Mouse (Mus musculus) hindbrain, embryonic 11.5 days (tissue): ENCODE data around the gene Fancl. TPM values are rescaled to one million over a fixed set of nuclear protein-coding genes. Genes with fewer than 3 reads are reported as not detected.

Experiments
- ATAC-seq: fragments of 200-750 bp; cut with Nextera tagmentation; 2 replicates; pipeline ENCODE4 v1.8.0; 2017; ENCODE audit warnings: mild to moderate bottlenecking, moderate TSS enrichment, moderate library complexity; ENCODE audit not compliant: low FRiP score
- DNase-seq: peaks from one replicate; pipeline ENCODE4 v3.0.0-alpha.2; 2015; ENCODE audit warnings: low spot score
- H3K27ac ChIP-seq: fragments of 300-500 bp; sonication (generic); 2 replicates; pipeline ENCODE4 v1.5.1; 2014; ENCODE audit warnings: mild to moderate bottlenecking, low read depth, low read length
- H3K27me3 ChIP-seq: fragments of 300-500 bp; sonication (generic); 2 replicates; pipeline ENCODE4 v1.6.1; 2014; ENCODE audit warnings: mild to moderate bottlenecking, low read length, moderate library complexity, mixed read lengths; ENCODE audit not compliant: control insufficient read depth, insufficient read depth
- H3K36me3 ChIP-seq: fragments of 300-500 bp; sonication (generic); 2 replicates; pipeline ENCODE4 v1.6.1; 2014; ENCODE audit warnings: mild to moderate bottlenecking, low read length, moderate library complexity, mixed read lengths; ENCODE audit not compliant: control insufficient read depth, insufficient read depth
- H3K4me1 ChIP-seq: fragments of 300-500 bp; sonication (generic); replicated peaks from 2 replicates; pipeline ENCODE4 v1.6.1; 2014; ENCODE audit warnings: low read length, mixed read lengths; ENCODE audit not compliant: control insufficient read depth, insufficient read depth
- H3K4me2 ChIP-seq: fragments of 300-500 bp; sonication (generic); replicated peaks from 2 replicates; pipeline ENCODE4 v1.6.1; 2014; ENCODE audit warnings: mild to moderate bottlenecking, low read depth, low read length
- H3K4me3 ChIP-seq: fragments of 300-500 bp; sonication (generic); 2 replicates; pipeline ENCODE4 v1.5.1; 2014; ENCODE audit warnings: low read depth, low read length
- H3K9ac ChIP-seq: fragments of 300-500 bp; sonication (generic); 2 replicates; pipeline ENCODE4 v1.6.1; 2014; ENCODE audit warnings: low read depth, low read length
- H3K9me3 ChIP-seq: fragments of 300-500 bp; sonication (generic); 2 replicates; pipeline ENCODE4 v1.6.1; 2016; ENCODE audit warnings: low read length; ENCODE audit not compliant: control insufficient read depth
- WGBS: fragments of 180-500 bp; shearing (Covaris S2); extraction: QIAGEN DNeasy Blood & Tissue Kit; methylation state at CpG from one replicate; pipeline ENCODE4 v1.1.7; 2014; 5-methylcytosine and 5-hydroxymethylcytosine counted together
- polyA plus RNA-seq: library from polyadenylated mRNA; unstranded; fragments of >200 nt; fragmentation: Nextera tagmentation; extraction: Ambion mirVana; gene quantifications from 2 replicates; pipeline ENCODE4 v1.2.1, GENCODE M21; 2014

Fancl gene
- polyA plus RNA-seq, 1 experiment from 2014 or later = 29.1 TPM

GRCm38 (mm10) chr11:26451228-26451627 lies 65.3 kb downstream of the Fancl start:
- no peak overlapping the region for H3K4me3 ChIP-seq
- no peak overlapping the region for H3K27ac ChIP-seq
- H3K9ac ChIP-seq = no peak overlapping the region
- no peak overlapping the region for H3K4me2 ChIP-seq
- H3K9me3 ChIP-seq = no peaks in the 10 kb centered on the region
- DNase-seq (no peak), ATAC-seq (no peak)
- no peaks in the 10 kb centered on the region for H3K4me1 ChIP-seq
- H3K27me3 ChIP-seq = no peaks in the 10 kb centered on the region
- 87% methylated on average over 2 of the region's 2 CpGs for WGBS
- H3K36me3 ChIP-seq = no peaks in the 10 kb centered on the region

- Histone ChIP-seq H3K9me3 (no peaks in the 10 kb centered on the region), H3K27ac (no peak overlapping the region), H3K27me3 (no peaks in the 10 kb centered on the region), H3K4me1 (no peaks in the 10 kb centered on the region), H3K4me2 (no peak overlapping the region), H3K4me3 (no peak overlapping the region), H3K36me3 (no peaks in the 10 kb centered on the region), H3K9ac (no peak overlapping the region)
- 89% methylated on average over 4 of the region's 4 CpGs for WGBS
- DNase-seq = no peak
- ATAC-seq = no peak
These were observed 66.8 kb downstream of the Fancl start for GRCm38 (mm10) chr11:26452693-26453092.

- Histone ChIP-seq H3K9me3 (no peaks in the 10 kb centered on the region), H3K4me3 (no peak overlapping the region), H3K4me2 (no peak overlapping the region), H3K9ac (no peak overlapping the region), H3K36me3 (no peaks in the 10 kb centered on the region), H3K4me1 (no peaks in the 10 kb centered on the region), H3K27me3 (no peaks in the 10 kb centered on the region), H3K27ac (no peak overlapping the region)
- WGBS = 83% methylated on average over 4 of the region's 4 CpGs
- ATAC-seq = no peak
- no peak for DNase-seq
These were observed 68.1 kb downstream of the Fancl start for GRCm38 (mm10) chr11:26454081-26454480.

DNA sequence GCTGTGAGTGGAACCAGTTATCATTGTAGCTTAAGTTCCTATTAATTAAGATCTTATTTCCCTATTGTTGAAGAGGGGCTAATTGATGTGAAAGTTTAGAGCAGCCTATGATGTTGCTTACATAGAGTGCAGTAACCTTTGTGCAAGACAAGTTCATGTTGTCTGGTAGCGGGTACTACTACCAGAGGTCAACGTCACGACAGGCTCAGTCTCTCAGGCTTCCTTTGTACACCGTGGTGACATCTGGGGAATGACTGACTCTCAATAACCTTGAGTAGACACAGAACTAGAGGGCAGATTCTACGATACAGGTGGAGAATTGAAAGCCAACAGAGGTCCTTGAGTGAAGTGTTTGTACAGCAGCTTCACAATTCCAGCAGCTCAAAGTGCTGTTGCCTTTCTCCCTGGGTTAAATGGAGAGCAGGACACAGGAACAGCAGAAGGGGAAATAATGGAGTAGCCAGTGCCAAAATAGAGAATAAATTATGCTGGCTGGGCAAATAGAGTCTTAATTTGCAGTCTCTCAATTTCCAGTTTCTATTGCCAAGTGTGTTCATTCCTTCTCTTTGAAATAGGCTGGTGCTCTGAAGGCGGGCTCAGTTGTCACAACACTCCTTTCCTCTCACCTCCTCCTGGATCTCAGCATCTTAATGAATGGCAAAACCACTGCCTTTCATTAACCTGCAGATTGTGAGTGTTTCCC lies 91.3 kb downstream of the Fancl start:
- Histone ChIP-seq H3K27me3 (no peaks in the 10 kb centered on the region), H3K27ac (no peak overlapping the region), H3K36me3 (no peaks in the 10 kb centered on the region), H3K4me3 (no peak overlapping the region), H3K9ac (no peak overlapping the region), H3K4me1 (no peaks in the 10 kb centered on the region), H3K9me3 (no peaks in the 10 kb centered on the region), H3K4me2 (no peak overlapping the region)
- DNase-seq (no peak), ATAC-seq (no peak)
- 84% methylated on average over 6 of the region's 6 CpGs for WGBS

GRCm38 (mm10) chr11:26481691-26482242 lies 95.8 kb downstream of the Fancl start:
- H3K4me3 ChIP-seq = no peak overlapping the region
- H3K9ac ChIP-seq = no peak overlapping the region
- ATAC-seq (no peak), DNase-seq (no peak)
- no peaks in the 10 kb centered on the region for H3K27me3 ChIP-seq
- no peaks in the 10 kb centered on the region for H3K9me3 ChIP-seq
- no peak overlapping the region for H3K4me2 ChIP-seq
- H3K27ac ChIP-seq = no peak overlapping the region
- no peaks in the 10 kb centered on the region for H3K36me3 ChIP-seq
- H3K4me1 ChIP-seq = no peaks in the 10 kb centered on the region
- 88% methylated on average over 3 of the region's 3 CpGs for WGBS

GRCm38 (mm10) chr11:26489761-26490466 lies 104.0 kb downstream of the Fancl start:
- Histone ChIP-seq H3K4me2 (no peak overlapping the region), H3K36me3 (no peaks in the 10 kb centered on the region), H3K4me3 (no peak overlapping the region), H3K9ac (no peak overlapping the region), H3K4me1 (no peaks in the 10 kb centered on the region), H3K27ac (no peak overlapping the region), H3K27me3 (no peaks in the 10 kb centered on the region), H3K9me3 (no peaks in the 10 kb centered on the region)
- WGBS = 67% methylated on average over 12 of the region's 12 CpGs
- ATAC-seq = peak; percentile 56
- peak; percentile 39 for DNase-seq

GRCm38 (mm10) chr11:26495951-26496350 lies 110.0 kb downstream of the Fancl start:
- H3K4me3 ChIP-seq = no peak overlapping the region
- WGBS = 92% methylated on average over 5 of the region's 5 CpGs
- no peak for ATAC-seq

DNA sequence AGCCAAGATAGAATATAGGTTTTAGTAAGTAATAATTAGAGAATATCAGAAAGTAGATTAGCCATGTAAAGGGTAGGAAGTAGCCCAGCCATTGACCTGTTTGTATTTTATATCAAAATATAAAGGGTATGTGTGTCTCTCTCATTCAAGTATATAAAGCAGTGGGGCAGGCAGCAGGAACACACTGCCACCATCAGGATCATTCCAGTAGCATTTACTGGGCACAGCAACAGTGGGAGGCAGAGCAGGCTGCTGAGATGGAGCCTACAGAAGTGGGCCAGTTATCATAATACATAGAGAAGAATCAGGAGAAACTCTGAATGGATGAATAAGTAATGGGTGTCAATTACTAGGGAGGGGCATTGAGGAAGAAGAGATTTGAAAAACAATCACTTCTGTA lies 127.7 kb downstream of the Fancl start:
- no peaks in the 10 kb centered on the region for H3K4me1 ChIP-seq

More at GRCm38 (mm10) chr11:26495951-26496350, 110.0 kb downstream of the Fancl start:
- H3K4me1 ChIP-seq = no peaks in the 10 kb centered on the region
- no peak overlapping the region for H3K4me2 ChIP-seq
- H3K27me3 ChIP-seq = no peaks in the 10 kb centered on the region
- no peak overlapping the region for H3K9ac ChIP-seq
- H3K36me3 ChIP-seq = no peaks in the 10 kb centered on the region
- no peaks in the 10 kb centered on the region for H3K9me3 ChIP-seq
- no peak for DNase-seq
- no peak overlapping the region for H3K27ac ChIP-seq

GRCm38 (mm10) chr11:26516086-26516485 lies 130.2 kb downstream of the Fancl start:
- H3K4me1 ChIP-seq = no peaks in the 10 kb centered on the region
- H3K4me2 ChIP-seq = no peak overlapping the region
- H3K4me3 ChIP-seq = no peak overlapping the region
- ATAC-seq (no peak), DNase-seq (no peak)
- no peak overlapping the region for H3K27ac ChIP-seq
- H3K9me3 ChIP-seq = no peaks in the 10 kb centered on the region
- 78% methylated on average over 2 of the region's 2 CpGs for whole genome bisulfite sequencing
- H3K27me3 ChIP-seq = no peaks in the 10 kb centered on the region
- no peak overlapping the region for H3K9ac ChIP-seq
- no peaks in the 10 kb centered on the region for H3K36me3 ChIP-seq

More for the DNA sequence above, 127.7 kb downstream of the Fancl start:
- no peak for DNase-seq
- no peak overlapping the region for H3K4me3 ChIP-seq
- H3K9ac ChIP-seq = no peak overlapping the region
- no peaks in the 10 kb centered on the region for H3K27me3 ChIP-seq
- H3K4me2 ChIP-seq = no peak overlapping the region
- H3K27ac ChIP-seq = no peak overlapping the region
- no peaks in the 10 kb centered on the region for H3K9me3 ChIP-seq
- no peak for ATAC-seq
- H3K36me3 ChIP-seq = no peaks in the 10 kb centered on the region
